Mouse (Mus musculus): ENCODE results near the gene Sult6b2. TPM values are rescaled to one million over a fixed set of nuclear protein-coding genes. Genes with fewer than 3 reads are reported as not detected.

Gene Sult6b2
- not detected for polyA plus RNA-seq (2014; fragmentation: Illumina TruSeq; extraction: RNeasy Lipid Tissue Mini Kit (QIAGEN cat#74804); ENCODE audit: low read depth, low replicate concordance)

GRCm38 (mm10) chr6:142804402-142804801, at the start of gene Sult6b2:
Gene Sult6b2 (minus strand): TSS chr6:142804502.

GRCm38 (mm10) chr6:142756507-142757333, 47.6 kb downstream of the Sult6b2 start, which contains the start of gene Cmas:
Gene Cmas (plus strand): TSS chr6:142756686.

Other genes starting within 250 kb of the Sult6b2 start
- gene Kcnj8, start 232.9 kb downstream of the Sult6b2 start, polyA plus RNA-seq (2014; fragmentation: Illumina TruSeq; extraction: RNeasy Lipid Tissue Mini Kit (QIAGEN cat#74804); ENCODE audit: low read depth, low replicate concordance), result 1.9 TPM
- 10.8 TPM for gene Abcc9, start 102.2 kb downstream of the Sult6b2 start, polyA plus RNA-seq (2014; fragmentation: Illumina TruSeq; extraction: RNeasy Lipid Tissue Mini Kit (QIAGEN cat#74804); ENCODE audit: low read depth, low replicate concordance)
- gene Cmas, start 47.8 kb downstream of the Sult6b2 start, polyA plus RNA-seq (2014; fragmentation: Illumina TruSeq; extraction: RNeasy Lipid Tissue Mini Kit (QIAGEN cat#74804); ENCODE audit: low read depth, low replicate concordance), result 66.9 TPM
- gene St8sia1, start 159.9 kb upstream of the Sult6b2 start, polyA plus RNA-seq (2014; fragmentation: Illumina TruSeq; extraction: RNeasy Lipid Tissue Mini Kit (QIAGEN cat#74804); ENCODE audit: low read depth, low replicate concordance), result not detected